Mouse (Mus musculus): ENCODE results near the gene Gm11096. TPM values are rescaled to one million over a fixed set of nuclear protein-coding genes. Genes with fewer than 3 reads are reported as not detected.

Gene Gm11096
- total RNA-seq (2021) = not detected
- long read RNA-seq, experiment 1 = 0 reads
- long read RNA-seq, experiment 2 = 0 reads

GRCm38 (mm10) chr17:81441463-81441862 is at the start of gene Gm11096:
TSS of gene Gm11096 (plus strand) at chr17:81441763.
- intact Hi-C loops (cut with DNase I) = no loop called here
- DNase-seq (ENCODE audit: low spot score in 2 of 2) = no peak

- DNase-seq (ENCODE audit: low spot score in 2 of 2) = no peak
These were observed 48.5 kb upstream of the Gm11096 start for GRCm38 (mm10) chr17:81393040-81393439.

GRCm38 (mm10) chr17:81394124-81394523 is 47.4 kb upstream of the Gm11096 start:
- DNase-seq (ENCODE audit: low spot score in 2 of 2) = no peak
- intact Hi-C loops (cut with DNase I) = no loop called here

More at GRCm38 (mm10) chr17:81393040-81393439, 48.5 kb upstream of the Gm11096 start:
- intact Hi-C loops (cut with DNase I) = no loop called here

- intact Hi-C loops (cut with DNase I) = no loop called here
- DNase-seq (ENCODE audit: low spot score in 2 of 2) = no peak
These were observed 44.1 kb upstream of the Gm11096 start for GRCm38 (mm10) chr17:81397434-81397833.

GRCm38 (mm10) chr17:81400377-81400776 is 41.2 kb upstream of the Gm11096 start:
- intact Hi-C loops (cut with DNase I) = no loop called here
- DNase-seq (ENCODE audit: low spot score in 2 of 2) = no peak

- DNase-seq (ENCODE audit: low spot score in 2 of 2) = peak in 1 of 2 experiments; percentile 43
- intact Hi-C loops (cut with DNase I) = no loop called here
These were observed 38.9 kb upstream of the Gm11096 start for GRCm38 (mm10) chr17:81402636-81403035.

- no peak for DNase-seq (ENCODE audit: low spot score in 2 of 2)
- intact Hi-C loops (cut with DNase I) = no loop called here
These were observed 38.4 kb upstream of the Gm11096 start for GRCm38 (mm10) chr17:81403121-81403520.

- intact Hi-C loops (cut with DNase I) = no loop called here
- peak in 1 of 2 experiments; percentile 37 for DNase-seq (ENCODE audit: low spot score in 2 of 2)
These were observed 37.3 kb upstream of the Gm11096 start for GRCm38 (mm10) chr17:81404225-81404624.

- intact Hi-C loops (cut with DNase I) = no loop called here
- no peak for DNase-seq (ENCODE audit: low spot score in 2 of 2)
These were observed 28.8 kb upstream of the Gm11096 start for GRCm38 (mm10) chr17:81412736-81413135.

GRCm38 (mm10) chr17:81416361-81417114 is 25.0 kb upstream of the Gm11096 start:
- no peak for DNase-seq (ENCODE audit: low spot score in 2 of 2)
- intact Hi-C loops (cut with DNase I) = no loop called here

- intact Hi-C loops (cut with DNase I) = no loop called here
These were observed 21.6 kb upstream of the Gm11096 start for GRCm38 (mm10) chr17:81419802-81420459.

GRCm38 (mm10) chr17:81424256-81424912 is 17.2 kb upstream of the Gm11096 start:
- DNase-seq (ENCODE audit: low spot score in 2 of 2) = no peak
- intact Hi-C loops (cut with DNase I) = no loop called here

More at GRCm38 (mm10) chr17:81419802-81420459, 21.6 kb upstream of the Gm11096 start:
- DNase-seq (ENCODE audit: low spot score in 2 of 2) = peak; percentile 38 to 40

GRCm38 (mm10) chr17:81427245-81427644 is 14.3 kb upstream of the Gm11096 start:
- intact Hi-C loops (cut with DNase I) = no loop called here

GRCm38 (mm10) chr17:81432733-81433132 is 8.8 kb upstream of the Gm11096 start:
- intact Hi-C loops (cut with DNase I) = no loop called here
- DNase-seq (ENCODE audit: low spot score in 2 of 2) = no peak

More at GRCm38 (mm10) chr17:81427245-81427644, 14.3 kb upstream of the Gm11096 start:
- peak; percentile 61 to 68 for DNase-seq (ENCODE audit: low spot score in 2 of 2)

GRCm38 (mm10) chr17:81433148-81433547 is 8.4 kb upstream of the Gm11096 start:
- intact Hi-C loops (cut with DNase I) = no loop called here

GRCm38 (mm10) chr17:81455269-81455668 is 13.7 kb downstream of the Gm11096 start:
- intact Hi-C loops (cut with DNase I) = no loop called here
- no peak for DNase-seq (ENCODE audit: low spot score in 2 of 2)

More at GRCm38 (mm10) chr17:81433148-81433547, 8.4 kb upstream of the Gm11096 start:
- no peak for DNase-seq (ENCODE audit: low spot score in 2 of 2)

- intact Hi-C loops (cut with DNase I) = no loop called here
- no peak for DNase-seq (ENCODE audit: low spot score in 2 of 2)
These were observed 14.4 kb downstream of the Gm11096 start for GRCm38 (mm10) chr17:81455977-81456376.

GRCm38 (mm10) chr17:81459379-81459778 is 17.8 kb downstream of the Gm11096 start:
- no peak for DNase-seq (ENCODE audit: low spot score in 2 of 2)
- intact Hi-C loops (cut with DNase I) = no loop called here

GRCm38 (mm10) chr17:81468941-81469340 is 27.4 kb downstream of the Gm11096 start:
- DNase-seq (ENCODE audit: low spot score in 2 of 2) = no peak
- intact Hi-C loops (cut with DNase I) = no loop called here

- DNase-seq (ENCODE audit: low spot score in 2 of 2) = no peak
- intact Hi-C loops (cut with DNase I) = no loop called here
These were observed 31.8 kb downstream of the Gm11096 start for GRCm38 (mm10) chr17:81473363-81473762.

Data from left cerebral cortex, postnatal 14 days (tissue).